Mouse (Mus musculus): ENCODE results near the gene Abi3bp.

- no peak for TF ChIP-seq POLR2A (IDR thresholded peaks at IDR 0.05; ENCODE audit: control insufficient read depth, low read depth, low read length)
- TF ChIP-seq CTCF (IDR thresholded peaks at IDR 0.05; ENCODE audit: control insufficient read depth, insufficient read depth, insufficient replicate concordance, low read depth, low read length): no peak
Measured at GRCm38 (mm10) chr16:56719031-56719430, 241.4 kb downstream of the Abi3bp start.

Measured in testis, adult 2 months (tissue).